Mouse (Mus musculus): ENCODE data around the gene Rbm12.
"Not testable (repeated sequence)": the region's sequence is repeated elsewhere in the genome, so short reads cannot be mapped to it uniquely, and the experiment has no call there.

Rbm12 gene

GRCm38 (mm10) chr2:156111358-156112079 is at the start of gene Rbm12, which contains the start of gene Cpne1:
Gene Rbm12, minus strand, starts transcription at chr2:156111978.
Gene Cpne1, minus strand, starts transcription at chr2:156111965.
- peak; percentile 85 to 95 for DNase-seq

GRCm38 (mm10) chr2:156151538-156151937 is 39.8 kb upstream of the Rbm12 start:
- no peak for DNase-seq

- no peak for DNase-seq
These were observed 35.6 kb upstream of the Rbm12 start for GRCm38 (mm10) chr2:156147316-156147915.

GRCm38 (mm10) chr2:156146272-156146989 is 34.7 kb upstream of the Rbm12 start:
- no peak for DNase-seq

- no peak for DNase-seq
These were observed 33.8 kb upstream of the Rbm12 start for GRCm38 (mm10) chr2:156145486-156146130.

GRCm38 (mm10) chr2:156143953-156144724 is 32.4 kb upstream of the Rbm12 start, which contains the start of the genes Romo1 and Nfs1:
Gene Romo1, plus strand, starts transcription at chr2:156144039.
Gene Nfs1, minus strand, starts transcription at chr2:156144186.
- peak; percentile 78 to 87 for DNase-seq

- DNase-seq: no peak
These were observed 31.6 kb upstream of the Rbm12 start for GRCm38 (mm10) chr2:156143367-156143766.

- no peak for DNase-seq
These were observed 31.0 kb upstream of the Rbm12 start for GRCm38 (mm10) chr2:156142820-156143219.

- no peak for DNase-seq
These were observed 23.9 kb upstream of the Rbm12 start for GRCm38 (mm10) chr2:156135695-156136094.

GRCm38 (mm10) chr2:156134161-156134560 is 22.4 kb upstream of the Rbm12 start:
- no peak for DNase-seq

- no peak for DNase-seq
These were observed 15.2 kb upstream of the Rbm12 start, which contains the start of gene Gm28036 for GRCm38 (mm10) chr2:156126992-156127391. Gene Gm28036, minus strand, starts transcription at chr2:156127092.

GRCm38 (mm10) chr2:156123731-156124130 is 12.0 kb upstream of the Rbm12 start:
- DNase-seq: no peak

GRCm38 (mm10) chr2:156119566-156119965 is 7.8 kb upstream of the Rbm12 start:
- DNase-seq: no peak

- not testable (repeated sequence) for DNase-seq
These were observed 274 bp upstream of the Rbm12 start for GRCm38 (mm10) chr2:156112080-156112423.

GRCm38 (mm10) chr2:156110627-156111357 is 986 bp downstream of the Rbm12 start:
- peak in 1 of 2 experiments; percentile 10 for DNase-seq

- DNase-seq: no peak
These were observed 19.9 kb downstream of the Rbm12 start for GRCm38 (mm10) chr2:156091926-156092325.

GRCm38 (mm10) chr2:156089799-156090198 is 22.0 kb downstream of the Rbm12 start:
- DNase-seq: no peak

- no peak for DNase-seq
These were observed 24.2 kb downstream of the Rbm12 start for GRCm38 (mm10) chr2:156087391-156088110.

GRCm38 (mm10) chr2:156084541-156084940 is 27.2 kb downstream of the Rbm12 start:
- DNase-seq: no peak

- no peak for DNase-seq
These were observed 31.4 kb downstream of the Rbm12 start for GRCm38 (mm10) chr2:156080391-156080790.

GRCm38 (mm10) chr2:156079674-156080073 is 32.1 kb downstream of the Rbm12 start:
- DNase-seq: no peak
